Mouse (Mus musculus): Measurements from ENCODE around the gene Mybbp1a. TPM values are rescaled to one million over a fixed set of nuclear protein-coding genes. Genes with fewer than 3 reads are reported as not detected.

The Mybbp1a gene
- 21.5 TPM for polyA plus RNA-seq (2015; fragmentation: Illumina TruSeq; extraction: RNeasy Lipid Tissue Mini Kit (QIAGEN cat#74804); ENCODE audit: insufficient read depth, low read depth, low replicate concordance)

GRCm38 (mm10) chr11:72440965-72441664, at the start of gene Mybbp1a:
Gene Mybbp1a (plus strand): TSS chr11:72441355.

DNA sequence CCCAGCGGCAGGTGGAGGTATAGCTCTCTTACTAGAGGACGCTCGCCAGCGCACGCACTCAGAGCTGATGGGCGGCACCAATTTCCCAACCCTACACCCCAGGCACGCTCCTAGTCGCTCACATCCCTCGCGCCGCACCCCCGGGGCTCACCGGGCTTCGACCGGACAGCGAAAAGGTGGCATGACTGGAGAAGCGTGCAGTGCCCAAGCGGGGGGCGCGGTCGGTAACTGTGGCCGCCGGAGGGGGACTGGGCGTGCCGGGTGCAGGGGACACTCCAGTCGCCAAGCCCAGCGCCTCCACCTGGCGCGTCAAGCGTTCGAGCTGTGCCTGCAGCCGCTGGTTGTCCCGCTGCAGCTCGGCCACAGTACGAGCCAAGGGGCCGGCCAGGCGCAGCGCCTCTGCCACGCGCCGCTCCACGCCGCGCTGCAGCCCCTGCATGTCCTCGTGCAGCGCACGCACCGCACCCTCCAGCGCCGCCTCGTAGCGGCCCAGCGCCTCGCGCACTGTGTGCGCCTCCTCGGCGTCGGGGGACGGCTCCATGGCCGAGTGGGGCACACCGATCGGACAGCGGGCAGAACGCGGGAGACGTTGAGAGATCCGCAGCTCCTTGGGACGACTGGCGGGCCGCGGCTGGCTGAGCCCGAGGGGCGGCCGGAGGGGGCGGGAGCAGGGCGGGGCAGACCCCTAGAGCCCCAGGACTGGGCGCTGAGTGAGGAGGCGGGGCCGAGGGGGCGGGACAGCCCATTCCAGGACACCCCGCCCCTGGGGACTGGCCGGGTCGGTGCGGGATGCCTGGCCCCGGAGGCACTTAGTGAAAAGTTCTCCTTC, 29.8 kb upstream of the Mybbp1a start, which contains the start of gene Smtnl2:
Gene Smtnl2 (minus strand): TSS at position 621 of the 829 bp plus-strand sequence.

DNA sequence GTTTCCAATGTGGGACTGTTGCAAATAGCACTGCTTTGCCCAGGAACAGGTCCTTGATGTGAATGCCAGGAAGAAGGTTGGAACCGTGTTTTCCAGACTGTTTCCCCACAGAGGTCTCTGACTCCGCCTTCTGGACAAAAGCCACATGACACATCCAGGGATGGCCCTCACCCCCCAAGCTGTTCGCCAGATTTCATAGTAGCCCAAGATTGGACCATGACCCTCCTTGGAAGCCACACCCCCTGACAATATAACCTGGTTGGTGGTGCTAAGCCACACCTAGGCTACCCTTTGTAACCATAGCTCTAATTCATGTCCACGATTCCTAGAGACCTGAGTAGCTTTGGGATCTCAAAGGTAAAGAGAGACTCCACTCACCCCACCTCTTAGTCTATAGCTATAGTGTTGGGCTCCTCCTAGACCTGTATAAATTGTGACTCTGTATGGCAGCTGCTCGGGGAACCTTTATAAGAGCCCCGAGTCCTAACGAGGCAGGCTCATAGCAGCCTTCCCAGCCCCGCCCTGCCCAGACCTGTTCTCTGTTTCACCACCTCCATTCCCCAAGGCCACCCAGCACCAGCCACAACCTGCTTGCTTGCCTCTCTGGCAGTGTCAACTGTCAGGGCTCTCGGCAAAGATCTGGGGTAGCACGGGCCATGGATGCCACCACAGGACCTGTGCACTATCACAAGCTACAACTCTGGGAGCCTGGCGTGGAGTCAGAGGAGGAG, 6.0 kb upstream of the Mybbp1a start, which contains the start of gene Ggt6:
Gene Ggt6 (plus strand): TSS at position 564 of the 731 bp plus-strand sequence.

GRCm38 (mm10) chr11:72489881-72490301, 48.7 kb downstream of the Mybbp1a start, which contains the start of gene Spns2:
Gene Spns2 (minus strand): TSS chr11:72489904.

Other genes starting within 250 kb of the Mybbp1a start
- not detected for gene Gm43951, start 234.5 kb upstream of the Mybbp1a start, polyA plus RNA-seq (2015; fragmentation: Illumina TruSeq; extraction: RNeasy Lipid Tissue Mini Kit (QIAGEN cat#74804); ENCODE audit: insufficient read depth, low read depth, low replicate concordance)
- gene 4933427D14Rik, start 233.9 kb upstream of the Mybbp1a start, polyA plus RNA-seq (2015; fragmentation: Illumina TruSeq; extraction: RNeasy Lipid Tissue Mini Kit (QIAGEN cat#74804); ENCODE audit: insufficient read depth, low read depth, low replicate concordance), result 3.9 TPM
- 45.2 TPM for gene Txndc17, start 233.8 kb upstream of the Mybbp1a start, polyA plus RNA-seq (2015; fragmentation: Illumina TruSeq; extraction: RNeasy Lipid Tissue Mini Kit (QIAGEN cat#74804); ENCODE audit: insufficient read depth, low read depth, low replicate concordance)
- 3.6 TPM for gene Med31, start 225.8 kb upstream of the Mybbp1a start, polyA plus RNA-seq (2015; fragmentation: Illumina TruSeq; extraction: RNeasy Lipid Tissue Mini Kit (QIAGEN cat#74804); ENCODE audit: insufficient read depth, low read depth, low replicate concordance)
- gene Slc13a5, start 174.1 kb upstream of the Mybbp1a start, polyA plus RNA-seq (2015; fragmentation: Illumina TruSeq; extraction: RNeasy Lipid Tissue Mini Kit (QIAGEN cat#74804); ENCODE audit: insufficient read depth, low read depth, low replicate concordance), result not detected
- gene Xaf1, start 139.7 kb upstream of the Mybbp1a start, polyA plus RNA-seq (2015; fragmentation: Illumina TruSeq; extraction: RNeasy Lipid Tissue Mini Kit (QIAGEN cat#74804); ENCODE audit: insufficient read depth, low read depth, low replicate concordance), result 8.9 TPM
- gene Fbxo39, start 126.9 kb upstream of the Mybbp1a start, polyA plus RNA-seq (2015; fragmentation: Illumina TruSeq; extraction: RNeasy Lipid Tissue Mini Kit (QIAGEN cat#74804); ENCODE audit: insufficient read depth, low read depth, low replicate concordance), result not detected
- gene Tekt1, start 78.9 kb upstream of the Mybbp1a start, polyA plus RNA-seq (2015; fragmentation: Illumina TruSeq; extraction: RNeasy Lipid Tissue Mini Kit (QIAGEN cat#74804); ENCODE audit: insufficient read depth, low read depth, low replicate concordance), result not detected
- 3.6 TPM for gene Smtnl2, start 29.6 kb upstream of the Mybbp1a start, polyA plus RNA-seq (2015; fragmentation: Illumina TruSeq; extraction: RNeasy Lipid Tissue Mini Kit (QIAGEN cat#74804); ENCODE audit: insufficient read depth, low read depth, low replicate concordance)
- 0.61 TPM for gene Ggt6, start 5.8 kb upstream of the Mybbp1a start, polyA plus RNA-seq (2015; fragmentation: Illumina TruSeq; extraction: RNeasy Lipid Tissue Mini Kit (QIAGEN cat#74804); ENCODE audit: insufficient read depth, low read depth, low replicate concordance)
- gene Spns2, start 48.5 kb downstream of the Mybbp1a start, polyA plus RNA-seq (2015; fragmentation: Illumina TruSeq; extraction: RNeasy Lipid Tissue Mini Kit (QIAGEN cat#74804); ENCODE audit: insufficient read depth, low read depth, low replicate concordance), result 25.8 TPM
- 0.22 TPM for gene Spns3, start 109.2 kb downstream of the Mybbp1a start, polyA plus RNA-seq (2015; fragmentation: Illumina TruSeq; extraction: RNeasy Lipid Tissue Mini Kit (QIAGEN cat#74804); ENCODE audit: insufficient read depth, low read depth, low replicate concordance)
- 3.0 TPM for gene Ube2g1, start 165.9 kb downstream of the Mybbp1a start, polyA plus RNA-seq (2015; fragmentation: Illumina TruSeq; extraction: RNeasy Lipid Tissue Mini Kit (QIAGEN cat#74804); ENCODE audit: insufficient read depth, low read depth, low replicate concordance)
- 5.4 TPM for gene Ankfy1, start 248.7 kb downstream of the Mybbp1a start, polyA plus RNA-seq (2015; fragmentation: Illumina TruSeq; extraction: RNeasy Lipid Tissue Mini Kit (QIAGEN cat#74804); ENCODE audit: insufficient read depth, low read depth, low replicate concordance)